Mouse (Mus musculus) neutrophil, adult 5-6 weeks (primary cell): ENCODE measurements around the gene Icam4. TPM values are rescaled to one million over a fixed set of nuclear protein-coding genes. Genes with fewer than 3 reads are reported as not detected.
A peak's percentile ranks its signal among the peaks of the same experiment; 100 is the strongest.
"Not testable (repeated sequence)": the region's sequence is repeated elsewhere in the genome, so short reads cannot be mapped to it uniquely, and the experiment has no call there.

Source experiments
- ATAC-seq: fragments of 151-379, 151-347 bp; 2 replicates; pipeline ENCODE4 v1.8.0; 2017; ENCODE audit warnings: mild to moderate bottlenecking, moderate TSS enrichment; ENCODE audit not compliant: insufficient number of reproducible peaks, poor library complexity, low FRiP score, severe bottlenecking; ENCODE audit errors: extremely low read depth
- total RNA-seq: library from RNA; stranded (forward); fragments of 200-1000 nt; gene quantifications from 2 replicates; pipeline ENCODE4 v1.2.3, GENCODE M21; 2017

Gene Icam4
- total RNA-seq, 1 experiment from 2014 or later: not detected

DNA sequence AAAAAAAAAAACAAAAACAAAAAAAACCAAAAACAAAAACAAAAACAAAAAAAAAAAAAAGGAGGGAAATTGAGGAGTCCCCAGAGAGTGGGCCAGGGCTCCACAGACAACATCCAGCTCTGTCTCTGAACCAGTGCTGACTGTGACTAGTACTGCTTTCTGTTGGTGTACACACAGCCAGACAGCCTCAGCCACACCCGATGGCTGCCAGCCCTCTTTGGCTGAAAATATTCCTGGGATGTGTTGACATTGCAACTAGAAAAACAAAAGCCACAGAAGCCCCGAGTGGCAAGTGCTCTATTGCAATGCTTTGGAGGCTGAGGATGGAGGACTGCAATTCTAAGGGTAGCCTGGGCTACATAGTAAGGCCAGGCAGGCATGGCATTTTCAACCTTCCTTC is 18.8 kb upstream of the Icam4 start:
- ATAC-seq: no peak

- not testable (repeated sequence) for ATAC-seq
These were observed 18.1 kb upstream of the Icam4 start for GRCm38 (mm10) chr9:21010939-21011541.

DNA sequence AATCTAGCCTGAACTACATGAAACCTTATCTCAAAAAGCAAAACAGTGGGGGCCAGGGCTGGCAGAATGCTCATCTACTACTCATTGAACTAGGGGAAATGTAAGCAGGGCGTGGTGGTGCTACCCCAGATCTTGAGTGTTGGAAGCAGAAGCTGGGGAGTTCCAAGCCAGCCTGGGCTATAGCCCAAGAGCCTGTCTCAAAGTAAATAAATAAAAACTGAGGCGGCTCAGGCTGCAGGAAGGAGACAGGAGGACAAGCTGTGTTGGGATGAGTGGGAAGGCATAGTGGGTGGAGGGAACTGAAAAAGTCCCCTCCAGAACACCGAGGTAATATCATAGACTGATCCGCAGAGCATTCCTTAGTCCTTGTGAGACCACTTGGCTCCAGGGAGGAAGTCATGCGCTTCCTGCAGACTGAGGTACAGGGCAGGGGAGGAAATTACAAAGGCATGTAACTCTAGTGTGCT is 17.3 kb upstream of the Icam4 start:
- ATAC-seq: no peak

GRCm38 (mm10) chr9:21012368-21012767 is 16.8 kb upstream of the Icam4 start:
- ATAC-seq: no peak

DNA sequence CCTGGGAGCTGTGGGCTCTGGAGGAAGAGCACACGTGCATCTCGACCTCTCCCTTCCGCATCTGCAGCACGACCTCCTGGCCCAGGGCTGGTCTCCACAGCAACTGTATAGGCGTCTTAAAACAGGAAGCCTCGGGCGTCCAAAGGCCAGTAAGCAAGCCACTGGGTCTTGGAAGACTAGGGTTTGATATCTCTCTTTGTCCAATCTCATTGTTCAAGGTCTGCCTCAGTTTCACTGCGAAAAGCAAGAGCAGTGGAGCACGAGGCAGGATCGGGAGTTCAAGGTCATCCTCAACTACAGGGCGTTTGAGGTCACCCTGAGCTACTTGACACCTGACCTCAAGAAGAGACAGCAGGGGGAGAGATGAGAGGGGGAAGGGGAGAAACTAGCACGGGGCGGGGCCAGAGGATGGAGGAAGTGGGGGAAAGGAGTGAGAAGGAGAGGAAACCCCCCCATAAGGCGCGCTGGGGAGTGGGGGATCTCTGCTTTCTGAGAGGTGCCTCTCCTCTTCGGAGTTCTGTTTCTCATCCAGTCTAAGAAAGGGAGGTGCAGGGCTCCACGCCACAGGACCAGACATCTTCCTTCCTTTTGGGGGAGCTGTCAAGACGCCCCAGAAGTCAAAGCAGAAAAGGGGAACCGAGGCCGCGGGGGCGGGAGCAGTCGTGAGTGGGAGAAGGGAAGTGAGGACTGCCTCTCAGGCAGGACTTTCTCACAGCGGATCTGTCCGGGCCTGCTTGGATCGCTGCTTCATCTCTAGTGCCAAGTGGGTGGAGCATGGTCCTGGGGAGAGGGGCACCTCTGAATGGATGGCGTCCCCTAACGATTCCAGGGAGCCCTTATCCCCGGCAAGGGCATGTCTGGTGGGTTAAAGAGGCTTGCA is 14.2 kb upstream of the Icam4 start:
- ATAC-seq: peak; percentile 76

GRCm38 (mm10) chr9:21015571-21016130 is 13.5 kb upstream of the Icam4 start, which contains the start of gene Icam1:
TSS of gene Icam1 (plus strand) at chr9:21015985.
- peak; percentile 46 for ATAC-seq

- ATAC-seq: no peak
These were observed 12.6 kb upstream of the Icam4 start for GRCm38 (mm10) chr9:21016331-21017176.

DNA sequence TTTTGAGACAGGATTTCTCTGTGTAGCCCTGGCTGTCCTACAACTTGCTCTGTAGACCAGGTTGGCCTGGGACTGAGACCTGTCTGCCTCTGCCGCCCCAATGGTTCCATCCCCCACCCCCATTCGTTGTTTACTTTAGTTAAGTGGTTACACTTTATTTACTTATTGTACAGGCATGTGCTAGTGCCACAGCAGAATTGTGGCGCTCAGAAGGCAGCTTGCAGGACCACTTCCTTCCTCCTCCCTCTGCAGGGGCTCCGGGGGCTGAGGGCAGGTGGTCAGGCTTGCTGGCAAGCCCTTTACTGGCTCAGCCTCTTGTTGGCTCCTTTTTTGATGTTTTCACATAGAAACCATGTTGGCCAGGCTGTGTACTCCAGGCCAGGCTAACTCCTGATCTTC is 12.0 kb upstream of the Icam4 start:
- no peak for ATAC-seq

DNA sequence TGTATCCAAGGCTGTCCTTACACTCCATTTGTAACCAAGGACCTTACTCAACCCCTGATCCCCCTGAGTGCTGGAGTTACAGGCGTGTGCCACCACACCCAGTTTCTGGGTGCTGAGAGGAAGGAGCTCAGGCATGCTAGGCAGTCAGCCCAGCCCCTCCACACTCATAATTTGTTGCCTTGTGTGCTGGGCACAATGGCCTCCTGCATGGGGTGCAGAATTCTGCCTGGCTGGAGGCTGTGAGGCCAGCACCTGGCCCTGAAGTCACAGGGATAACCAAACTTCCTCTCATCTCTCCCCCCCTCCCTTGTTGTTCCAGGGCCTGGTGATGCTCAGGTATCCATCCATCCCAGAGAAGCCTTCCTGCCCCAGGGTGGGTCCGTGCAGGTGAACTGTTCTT is 10.6 kb upstream of the Icam4 start:
- ATAC-seq: no peak

DNA sequence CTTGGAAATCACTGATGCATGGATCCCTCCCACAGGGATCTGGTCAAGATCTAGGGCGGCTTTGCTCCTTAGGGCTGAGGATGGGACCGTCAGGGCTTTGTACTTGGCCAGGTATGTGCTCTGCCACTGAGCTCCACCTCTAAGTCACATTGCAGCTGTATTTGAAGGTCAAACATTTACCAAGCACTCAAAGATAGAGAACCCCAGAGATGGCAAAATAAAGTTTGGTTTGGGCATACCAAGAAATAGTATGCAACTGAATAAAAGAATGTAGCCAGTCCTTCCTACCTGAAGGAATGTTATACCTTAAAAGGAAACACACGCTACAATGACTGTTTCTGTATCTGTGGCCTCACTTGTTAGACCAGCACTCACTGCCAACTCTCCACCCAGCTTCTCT is 7.8 kb upstream of the Icam4 start:
- ATAC-seq: no peak

DNA sequence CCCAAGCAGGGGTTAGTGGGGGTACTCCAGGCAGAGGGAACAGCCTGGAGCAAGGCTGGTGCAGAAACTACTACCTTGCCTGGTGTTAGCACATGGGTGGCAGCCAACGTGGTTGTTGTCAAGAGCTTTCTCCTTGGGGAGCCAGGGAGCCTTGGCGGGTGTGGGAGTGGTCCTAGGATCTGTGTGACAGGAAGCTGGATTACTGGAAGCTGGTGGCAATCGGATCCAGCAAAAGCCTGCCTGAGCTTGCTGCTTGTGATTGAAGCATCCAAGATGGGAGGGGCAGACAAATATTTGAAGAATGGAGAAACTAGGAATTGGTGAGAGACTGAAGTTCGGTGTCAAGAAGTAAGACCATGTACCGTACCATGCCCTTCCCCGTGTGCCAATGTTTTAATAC is 6.9 kb upstream of the Icam4 start:
- ATAC-seq: no peak

GRCm38 (mm10) chr9:21022726-21023125 is 6.4 kb upstream of the Icam4 start:
- no peak for ATAC-seq

DNA sequence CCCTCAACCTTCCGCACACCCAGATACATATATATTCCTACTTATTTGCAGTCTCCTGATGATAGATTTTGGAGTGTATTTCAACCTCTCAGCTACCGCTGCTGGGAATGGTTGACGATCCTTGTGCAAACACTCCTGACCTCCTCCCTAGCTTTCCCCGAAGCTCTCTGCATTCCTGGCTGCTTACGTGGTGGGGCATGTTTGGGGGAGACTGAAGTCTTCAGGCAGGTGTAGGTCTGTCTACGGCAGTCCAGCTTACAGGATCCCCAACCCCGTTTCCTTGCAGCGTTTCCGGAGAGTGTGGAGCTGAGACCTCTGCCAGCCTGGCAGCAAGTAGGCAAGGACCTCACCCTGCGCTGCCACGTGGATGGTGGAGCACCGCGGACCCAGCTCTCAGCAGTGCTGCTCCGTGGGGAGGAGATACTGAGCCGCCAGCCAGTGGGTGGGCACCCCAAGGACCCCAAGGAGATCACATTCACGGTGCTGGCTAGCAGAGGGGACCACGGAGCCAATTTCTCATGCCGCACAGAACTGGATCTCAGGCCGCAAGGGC is 3.8 kb upstream of the Icam4 start:
- no peak for ATAC-seq

DNA sequence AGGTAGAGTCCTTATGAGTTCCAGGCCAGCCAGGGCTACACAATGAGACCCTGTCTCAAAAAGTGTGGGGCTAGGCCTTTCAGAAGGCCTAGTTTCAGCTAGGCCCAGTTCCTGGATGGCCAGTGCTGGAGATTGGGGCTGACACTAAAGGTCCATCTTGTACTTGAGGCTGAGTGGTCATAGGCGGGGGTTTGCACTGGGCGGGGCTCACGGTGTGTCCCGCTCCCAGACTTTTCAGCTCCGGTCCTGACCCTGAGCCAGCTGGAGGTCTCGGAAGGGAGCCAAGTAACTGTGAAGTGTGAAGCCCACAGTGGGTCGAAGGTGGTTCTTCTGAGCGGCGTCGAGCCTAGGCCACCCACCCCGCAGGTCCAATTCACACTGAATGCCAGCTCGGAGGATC is 2.3 kb upstream of the Icam4 start:
- no peak for ATAC-seq

- ATAC-seq: no peak
These were observed 1.3 kb upstream of the Icam4 start for GRCm38 (mm10) chr9:21027774-21028290.

- ATAC-seq: no peak
These were observed 538 bp upstream of the Icam4 start for GRCm38 (mm10) chr9:21028560-21029110.

GRCm38 (mm10) chr9:21030055-21030600 is 955 bp downstream of the Icam4 start:
- no peak for ATAC-seq

- peak; percentile 70 for ATAC-seq
These were observed 1.6 kb downstream of the Icam4 start for GRCm38 (mm10) chr9:21030781-21031250.
